Mouse (Mus musculus): ENCODE data around the gene Ttll7.

DNA sequence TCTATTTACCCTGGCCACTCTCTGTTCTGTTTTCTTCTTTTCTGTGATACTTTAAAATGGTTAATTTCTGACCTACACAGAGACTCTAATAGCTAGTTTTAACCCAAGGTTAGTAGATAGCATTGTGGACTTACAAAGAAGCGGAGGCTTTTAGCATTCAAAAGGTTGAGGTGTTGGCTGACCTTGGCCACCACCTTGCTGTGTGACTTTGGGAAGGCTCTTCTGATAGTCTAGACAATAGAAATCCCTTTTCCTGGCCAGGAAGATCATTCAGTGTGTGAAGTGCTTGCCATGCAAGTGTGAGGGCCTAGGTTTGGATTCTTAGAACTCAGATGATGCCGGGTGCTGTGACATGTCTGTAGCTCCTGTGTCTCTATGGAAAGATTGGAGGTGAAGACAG is 90.9 kb downstream of the Ttll7 start:
- no peak for TF ChIP-seq CTCF (IDR thresholded peaks at IDR 0.05; ENCODE audit: insufficient read depth, low read length)
- no peak for TF ChIP-seq POLR2A (IDR thresholded peaks at IDR 0.05; ENCODE audit: borderline replicate concordance, extremely low read depth, low read depth, low read length)
